Mouse (Mus musculus): ENCODE measurements around the gene Ccdc110.

Ccdc110 gene

GRCm38 (mm10) chr8:45934582-45935014 is at the start of gene Ccdc110:
Gene Ccdc110 (plus strand): TSS chr8:45934619.
- peak; percentile 96 for DNase-seq (ENCODE audit: low spot score)

GRCm38 (mm10) chr8:45885202-45885685 is 49.2 kb upstream of the Ccdc110 start, which contains the start of gene Pdlim3:
Gene Pdlim3 (plus strand): TSS chr8:45885461.
- no peak for DNase-seq (ENCODE audit: low spot score)

DNA sequence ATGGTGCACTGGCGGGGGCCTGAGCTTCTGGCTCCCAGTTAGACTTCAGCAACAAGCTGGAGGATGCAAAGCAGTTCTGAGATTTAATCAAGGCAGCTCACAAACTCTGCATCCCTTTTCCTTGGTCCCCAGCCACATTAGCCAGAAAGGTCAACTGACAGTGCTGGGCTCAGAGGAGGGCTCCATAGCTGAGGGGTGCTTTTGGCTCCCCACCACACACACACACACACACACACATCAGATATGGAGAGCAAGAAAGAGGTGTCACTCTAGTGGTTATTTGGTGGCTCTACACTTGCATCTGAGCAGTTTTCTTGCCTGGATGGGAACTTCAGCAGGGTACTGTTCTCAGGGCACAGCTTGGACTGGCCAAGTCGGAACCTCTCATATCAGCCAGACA is 48.6 kb upstream of the Ccdc110 start:
- no peak for DNase-seq (ENCODE audit: low spot score)

DNA sequence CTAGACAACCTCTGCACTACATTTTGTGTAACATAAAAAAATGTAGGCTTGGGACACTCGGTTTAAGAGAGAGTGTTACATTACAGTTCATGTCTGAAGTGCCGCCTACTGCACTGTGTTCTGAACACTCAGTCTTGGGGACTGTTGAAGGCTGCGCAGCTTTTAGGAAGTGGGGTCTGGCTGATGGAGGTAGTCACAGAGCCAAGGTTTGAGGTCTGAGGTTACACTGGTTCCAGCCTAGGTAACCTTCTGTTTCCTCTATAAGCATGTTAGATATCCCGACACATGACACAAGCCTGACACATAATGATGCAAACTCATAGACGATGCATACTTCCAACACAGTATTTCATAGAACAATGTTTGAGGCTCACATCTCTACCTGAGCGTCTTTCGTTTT is 44.7 kb upstream of the Ccdc110 start:
- DNase-seq (ENCODE audit: low spot score) = no peak

- no peak for DNase-seq (ENCODE audit: low spot score)
Observed at GRCm38 (mm10) chr8:45896590-45896989, 37.8 kb upstream of the Ccdc110 start.

GRCm38 (mm10) chr8:45899783-45900182 is 34.6 kb upstream of the Ccdc110 start:
- no peak for DNase-seq (ENCODE audit: low spot score)

- no peak for DNase-seq (ENCODE audit: low spot score)
Observed at GRCm38 (mm10) chr8:45901626-45902025, 32.8 kb upstream of the Ccdc110 start.

GRCm38 (mm10) chr8:45903659-45904058 is 30.8 kb upstream of the Ccdc110 start:
- DNase-seq (ENCODE audit: low spot score) = no peak

DNA sequence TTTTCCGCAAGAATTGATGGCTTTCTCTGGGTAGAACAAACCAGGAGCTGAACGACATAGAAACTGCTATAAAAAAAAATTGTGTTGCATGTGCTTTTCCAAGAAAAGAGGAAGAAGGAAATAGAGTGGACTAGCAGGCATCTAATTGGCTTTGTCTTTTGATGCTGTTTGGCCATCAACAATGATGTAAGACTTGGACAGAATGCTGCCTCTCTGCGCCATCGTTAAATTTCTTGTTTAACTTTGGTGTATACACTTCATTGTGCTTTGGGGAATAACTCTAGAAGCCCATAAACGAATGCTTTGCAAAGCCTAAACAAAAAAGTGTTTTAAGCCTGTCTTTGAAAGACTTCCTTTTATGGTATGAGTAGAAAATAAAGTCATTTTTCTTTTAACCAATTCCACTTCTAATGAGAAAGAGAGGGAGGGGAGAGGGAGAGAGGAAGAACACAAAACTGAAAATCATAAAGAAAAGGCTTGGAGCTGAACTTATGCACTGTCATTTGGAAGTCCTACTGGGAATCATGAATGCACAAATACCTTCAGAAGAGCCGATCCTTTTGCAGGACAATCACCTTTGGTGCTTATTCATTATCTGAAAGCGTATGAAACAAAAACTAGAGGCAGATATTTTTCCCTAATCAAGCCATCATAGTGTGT is 28.7 kb upstream of the Ccdc110 start:
- DNase-seq (ENCODE audit: low spot score) = no peak

- DNase-seq (ENCODE audit: low spot score) = no peak
Observed at GRCm38 (mm10) chr8:45906251-45906619, 28.2 kb upstream of the Ccdc110 start.

GRCm38 (mm10) chr8:45913707-45914106 is 20.7 kb upstream of the Ccdc110 start:
- DNase-seq (ENCODE audit: low spot score) = no peak

GRCm38 (mm10) chr8:45916496-45916895 is 17.9 kb upstream of the Ccdc110 start:
- DNase-seq (ENCODE audit: low spot score) = no peak

DNA sequence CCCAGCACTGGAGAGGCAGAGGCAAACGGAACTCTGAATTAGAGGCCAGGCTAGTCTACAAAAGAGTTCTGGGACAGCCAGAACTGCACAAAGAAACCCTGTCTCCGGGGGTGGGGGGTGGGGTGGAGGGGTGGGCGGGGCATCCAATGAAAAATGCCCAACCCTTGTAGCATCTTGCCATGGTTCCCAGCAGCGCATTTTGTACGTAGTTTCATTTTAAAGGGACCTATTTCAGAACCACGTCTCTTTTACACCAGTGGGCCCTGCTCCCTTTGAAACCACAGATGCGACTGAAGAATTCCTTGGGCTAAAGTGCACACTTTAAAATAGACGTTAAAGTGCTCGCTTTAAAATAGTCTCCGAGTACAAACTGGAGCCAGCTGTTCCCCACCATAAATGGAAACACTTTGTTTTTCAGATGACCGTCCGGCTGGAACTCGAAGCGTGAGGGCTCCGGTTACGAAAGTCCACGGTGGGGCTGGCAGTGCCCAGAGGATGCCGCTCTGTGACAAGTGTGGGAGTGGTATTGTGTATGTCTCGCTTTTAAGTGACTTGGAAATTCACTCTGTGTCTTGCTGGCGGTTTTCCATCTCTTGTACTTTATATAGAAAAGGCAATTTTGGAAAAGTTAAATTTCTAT is 17.3 kb upstream of the Ccdc110 start:
- DNase-seq (ENCODE audit: low spot score) = no peak

- no peak for DNase-seq (ENCODE audit: low spot score)
Observed at GRCm38 (mm10) chr8:45918891-45919290, 15.5 kb upstream of the Ccdc110 start.

DNA sequence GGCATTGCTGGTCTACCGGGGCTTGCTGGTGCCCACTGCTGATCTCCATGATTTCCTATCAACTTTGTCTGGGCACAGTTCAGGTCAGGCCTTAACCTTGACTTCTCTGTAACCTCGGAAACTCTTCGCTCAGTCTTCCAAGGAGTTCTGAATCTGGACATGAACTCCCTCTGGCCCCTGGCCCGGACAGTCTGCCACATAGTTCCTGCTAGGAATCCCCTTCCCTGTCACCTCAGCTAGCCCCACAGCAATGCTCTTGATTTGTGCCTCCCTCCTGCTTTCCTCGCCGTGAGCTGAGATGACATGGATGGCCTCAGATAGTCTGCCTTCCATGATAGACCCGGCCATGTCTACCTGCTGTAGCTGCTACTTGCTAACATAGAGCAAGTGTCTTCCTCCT is 14.0 kb upstream of the Ccdc110 start:
- no peak for DNase-seq (ENCODE audit: low spot score)

DNA sequence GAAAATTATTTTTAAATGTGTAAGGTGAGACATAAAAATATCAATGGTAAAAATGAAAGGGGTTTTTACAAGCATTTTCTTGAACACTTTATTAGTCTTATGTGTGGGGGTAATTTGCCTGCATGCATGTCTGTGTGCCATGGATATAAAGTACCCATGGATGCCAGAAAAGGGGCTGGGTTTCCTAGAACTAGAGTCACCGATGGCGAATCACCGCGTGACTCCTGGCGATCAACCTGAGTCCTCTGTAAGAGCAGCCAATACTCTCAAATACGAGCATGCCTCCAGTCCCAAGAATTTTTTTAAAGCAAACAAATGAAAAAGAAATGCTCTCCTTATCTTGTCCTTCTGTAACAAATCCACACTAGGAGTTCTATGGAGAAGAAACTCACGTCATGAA is 12.3 kb upstream of the Ccdc110 start:
- DNase-seq (ENCODE audit: low spot score) = no peak

- DNase-seq (ENCODE audit: low spot score) = no peak
Observed at GRCm38 (mm10) chr8:45936986-45937385, 2.6 kb downstream of the Ccdc110 start.

DNA sequence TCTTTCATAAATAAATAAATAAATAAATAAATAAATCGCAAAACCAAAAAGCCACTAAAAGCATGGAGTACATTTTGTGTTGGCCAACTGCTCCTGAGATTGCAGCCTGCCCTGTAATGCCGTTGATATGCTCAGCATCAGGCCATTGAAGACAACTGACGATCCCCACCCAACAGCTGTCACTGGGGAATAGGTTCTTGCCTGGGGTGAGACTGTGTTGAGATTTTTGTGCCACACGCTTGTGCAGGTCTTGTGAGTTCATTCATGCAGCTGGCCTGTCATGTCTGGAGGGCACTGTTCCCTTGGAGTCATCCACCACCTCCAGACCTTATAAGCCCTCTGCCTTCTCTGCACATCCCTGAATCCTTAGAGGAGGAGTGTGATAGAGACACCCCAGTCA is 11.9 kb downstream of the Ccdc110 start:
- no peak for DNase-seq (ENCODE audit: low spot score)

GRCm38 (mm10) chr8:45950622-45951021 is 16.2 kb downstream of the Ccdc110 start:
- no peak for DNase-seq (ENCODE audit: low spot score)

GRCm38 (mm10) chr8:45970894-45971293 is 36.5 kb downstream of the Ccdc110 start:
- no peak for DNase-seq (ENCODE audit: low spot score)

- DNase-seq (ENCODE audit: low spot score) = no peak
Observed at GRCm38 (mm10) chr8:45973988-45974505, 39.6 kb downstream of the Ccdc110 start.

DNA sequence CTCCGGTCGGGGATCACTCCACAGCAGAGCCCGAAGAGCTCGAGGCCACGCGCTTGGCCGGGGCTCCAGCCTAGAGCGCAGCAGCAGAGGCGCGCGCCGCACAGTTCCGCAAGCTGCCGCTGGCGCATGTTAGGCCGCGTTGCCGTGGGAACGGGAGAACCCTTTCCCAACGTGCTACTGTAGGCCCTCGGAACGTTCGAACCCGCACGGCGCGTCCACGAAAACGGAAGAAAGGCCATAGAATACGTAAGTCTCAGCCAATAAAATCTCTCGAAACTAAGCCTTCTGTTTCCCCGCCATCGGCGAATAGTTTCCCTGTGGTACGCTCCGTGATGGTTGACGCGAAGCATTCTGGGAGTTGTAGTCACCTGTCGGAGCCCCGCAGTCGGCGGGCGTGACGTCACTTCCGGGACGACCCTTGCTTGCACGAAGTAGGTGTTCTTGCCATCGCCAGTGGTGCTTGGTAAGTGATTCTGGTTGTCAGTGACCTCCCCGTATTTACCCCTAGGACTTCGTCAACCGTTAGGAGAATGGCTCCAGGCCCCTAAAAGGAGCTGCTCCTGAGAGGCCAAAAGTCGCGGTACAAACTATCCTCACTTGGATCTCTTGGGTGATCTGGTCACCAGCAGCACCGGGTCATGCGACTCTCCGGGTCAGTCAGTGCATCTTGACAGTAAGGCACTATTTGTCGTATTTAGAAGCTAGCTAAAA is 40.9 kb downstream of the Ccdc110 start, which contains the start of the genes 1700029J07Rik and Ufsp2:
Gene 1700029J07Rik, minus strand, starts transcription at position 127 of the 711 bp plus-strand sequence.
Gene Ufsp2, plus strand, starts transcription at position 403 of the 711 bp plus-strand sequence.
- DNase-seq (ENCODE audit: low spot score) = peak; percentile 92

Data from ovary, postnatal 10 days (tissue).